Mouse (Mus musculus) G1E (cell line): ENCODE measurements around the gene Cfap100.

Experiments used
- CTCF ChIP-seq: IDR thresholded peaks from 2 replicates; pipeline ENCODE4 v1.5.1; 2012; ENCODE audit warnings: low read depth, low read length, inconsistent platforms, mixed read lengths
- GATA1 ChIP-seq: IDR thresholded peaks from 2 replicates; pipeline ENCODE4 v1.6.1; 2012; ENCODE audit warnings: borderline replicate concordance, low read length, inconsistent platforms, mixed read lengths
- GATA2 ChIP-seq: IDR thresholded peaks from 2 replicates; pipeline ENCODE4 v1.6.1; 2012; ENCODE audit warnings: low read depth, low read length, inconsistent platforms, borderline replicate concordance
- POLR2AphosphoS5 ChIP-seq: IDR thresholded peaks from 2 replicates; pipeline ENCODE4 v1.6.1; 2012; ENCODE audit warnings: low read depth, low read length, inconsistent platforms; ENCODE audit not compliant: insufficient replicate concordance
- TAL1 ChIP-seq: conservative IDR thresholded peaks from 2 replicates; pipeline ENCODE4 v1.6.1; 2012; ENCODE audit warnings: low read depth, low read length, inconsistent platforms, mixed read lengths

DNA sequence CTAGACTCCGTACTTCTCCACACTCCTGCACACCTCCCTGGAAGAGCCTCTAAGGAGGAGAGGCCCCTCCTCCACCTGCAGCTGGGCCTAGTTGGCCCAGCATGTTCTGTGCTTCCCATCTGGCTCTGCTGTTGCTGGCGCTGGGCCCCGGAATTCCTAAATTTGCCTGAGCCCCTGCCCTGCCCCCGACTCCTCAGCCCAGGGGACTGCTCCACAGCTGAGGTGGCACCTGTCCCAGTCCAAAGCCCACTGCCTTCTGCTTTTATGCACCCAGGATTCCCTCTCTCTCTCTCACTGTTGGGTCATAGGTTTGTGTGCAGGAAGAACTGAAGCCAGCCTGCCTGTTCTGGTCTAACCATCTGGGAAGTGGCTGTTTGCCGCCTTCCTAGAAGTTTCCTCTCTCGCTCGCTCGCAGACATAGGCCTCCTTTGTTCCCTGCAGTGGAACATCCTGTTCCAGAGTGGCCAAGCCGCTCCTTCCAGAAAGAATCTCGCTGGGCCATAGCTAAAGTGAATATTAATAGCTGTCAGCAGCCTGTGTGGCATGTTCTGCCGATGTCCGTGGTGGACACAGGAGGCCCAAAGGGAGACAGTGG, 42.4 kb upstream of the Cfap100 start:
- no peak for TF ChIP-seq CTCF
- TF ChIP-seq GATA1, result no peak
- no peak for TF ChIP-seq POLR2AphosphoS5
- no peak for TF ChIP-seq TAL1
- no peak for TF ChIP-seq GATA2
